Mouse (Mus musculus): Measurements from ENCODE around the gene Trarg1. TPM values are rescaled to one million over a fixed set of nuclear protein-coding genes. Genes with fewer than 3 reads are reported as not detected.

Gene Trarg1
- total RNA-seq, 2 experiments from 2014 or later, result 4.2 to 6.7 TPM

Other genes with a start within 250 kb of the Trarg1 start
- 10 to 100 TPM; 33.9 to 41.2 TPM for gene Abr, start 57.5 kb upstream of the Trarg1 start, total RNA-seq (2021)
- gene Bhlha9, start 7.3 kb upstream of the Trarg1 start, total RNA-seq (2021), result not detected
- gene Gosr1, start 83.8 kb downstream of the Trarg1 start, total RNA-seq (2021), result 10 to 100 TPM; 30.7 to 32.9 TPM
- 10 to 100 TPM; 66.5 to 71.9 TPM for gene Cpd, start 167.2 kb downstream of the Trarg1 start, total RNA-seq (2021)
- gene Tmigd1, start 222.4 kb downstream of the Trarg1 start, total RNA-seq (2021), result under 1 TPM; 0.24 to 0.55 TPM
- gene Blmh, start 245.0 kb downstream of the Trarg1 start, total RNA-seq (2021), result 10 to 100 TPM; 54.8 to 64.8 TPM